Mouse (Mus musculus) limb, embryonic 10.5 days (tissue): Measurements from ENCODE around the gene Pmp22. TPM values are rescaled to one million over a fixed set of nuclear protein-coding genes. Genes with fewer than 3 reads are reported as not detected.

Source experiments
- DNase-seq: peaks from one replicate; pipeline ENCODE4 v3.0.0-alpha.2; 2017; ENCODE audit warnings: low spot score
- H3K27ac ChIP-seq: fragments of 300-500 bp; sonication (generic); 2 replicates; pipeline ENCODE4 v1.5.1; 2016; ENCODE audit warnings: mild to moderate bottlenecking
- H3K27me3 ChIP-seq: fragments of 300-500 bp; sonication (generic); 2 replicates; pipeline ENCODE4 v1.6.1; 2016; ENCODE audit warnings: low read depth, mild to moderate bottlenecking; ENCODE audit not compliant: poor library complexity, severe bottlenecking
- H3K36me3 ChIP-seq: fragments of 300-500 bp; sonication (generic); 2 replicates; pipeline ENCODE4 v1.6.1; 2016; ENCODE audit warnings: mild to moderate bottlenecking, moderate library complexity
- H3K4me1 ChIP-seq: fragments of 300-500 bp; sonication (generic); 2 replicates; pipeline ENCODE4 v1.6.1; 2016
- H3K4me3 ChIP-seq: fragments of 300-500 bp; sonication (generic); 2 replicates; pipeline ENCODE4 v1.5.1; 2016; ENCODE audit warnings: mild to moderate bottlenecking, moderate library complexity
- H3K9me3 ChIP-seq: fragments of 300-500 bp; sonication (generic); replicated peaks from 2 replicates; pipeline ENCODE4 v1.6.1; 2016; ENCODE audit warnings: mild to moderate bottlenecking
- WGBS: fragments of 180-500 bp; shearing (Covaris S2); methylation state at CpG from one replicate; pipeline ENCODE4 v1.1.7; 2016; 5-methylcytosine and 5-hydroxymethylcytosine counted together
- polyA plus RNA-seq: library from polyadenylated mRNA; unstranded; fragments of >200 nt; fragmentation: Nextera tagmentation; extraction: Ambion mirVana; gene quantifications from 2 replicates; pipeline ENCODE4 v1.2.1, GENCODE M21; 2016

Gene Pmp22
- 27.7 and 29.8 TPM in 2 replicates for polyA plus RNA-seq

DNA sequence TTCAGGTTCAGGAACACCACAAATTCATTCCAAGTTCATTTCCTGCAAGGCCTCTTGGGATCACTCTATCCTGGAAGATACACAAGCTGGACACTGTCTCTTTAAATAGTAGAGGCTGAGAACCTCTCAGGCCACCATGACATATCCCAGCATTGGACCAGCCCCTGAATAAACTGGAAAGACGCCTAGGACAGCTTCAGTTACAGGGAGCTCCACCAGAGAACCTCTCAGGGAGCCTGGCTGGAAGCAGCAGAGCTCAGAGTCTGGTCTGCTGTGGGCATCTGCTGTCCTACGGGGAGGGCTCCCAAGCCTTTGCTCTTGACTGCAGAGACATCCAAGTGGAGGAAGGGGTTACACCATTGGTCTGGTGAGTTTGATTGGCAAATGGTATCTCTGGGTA, at the start of gene Pmp22:
Gene Pmp22, plus strand, starts transcription at position 199 of the 400 bp plus-strand sequence.
- no peaks in the 10 kb centered on the region for H3K36me3 ChIP-seq
- no peak within 1 kb of the TSS for H3K4me3 ChIP-seq
- H3K4me1 ChIP-seq: peaks cover 63% of the 10 kb centered on the region
- H3K9me3 ChIP-seq: no peaks in the 10 kb centered on the region
- WGBS: 73% methylated on average over 2 of the region's 2 CpGs
- no peak within 1 kb of the TSS for H3K27ac ChIP-seq
- peaks cover 61% of the 10 kb centered on the region for H3K27me3 ChIP-seq
- no peak for DNase-seq

GRCm38 (mm10) chr11:63084536-63084935, 44.2 kb upstream of the Pmp22 start:
- DNase-seq: no peak
- 79% methylated on average over 3 of the region's 3 CpGs for WGBS
- Histone ChIP-seq H3K27me3 (no peaks in the 10 kb centered on the region), H3K4me3 (no peak overlapping the region), H3K9me3 (no peaks in the 10 kb centered on the region), H3K27ac (no peak overlapping the region), H3K4me1 (peaks cover 5% of the 10 kb centered on the region; the same call in 1 of the 2 replicates), H3K36me3 (no peaks in the 10 kb centered on the region)

GRCm38 (mm10) chr11:63088672-63089071, 40.1 kb upstream of the Pmp22 start:
- H3K27me3 ChIP-seq: no peaks in the 10 kb centered on the region
- no peaks in the 10 kb centered on the region for H3K9me3 ChIP-seq
- no peak overlapping the region for H3K4me3 ChIP-seq
- H3K4me1 ChIP-seq: peaks cover 14% of the 10 kb centered on the region
- no peak for DNase-seq
- no peak overlapping the region for H3K27ac ChIP-seq
- no peaks in the 10 kb centered on the region for H3K36me3 ChIP-seq
- WGBS: 91% methylated on average over 6 of the region's 6 CpGs

DNA sequence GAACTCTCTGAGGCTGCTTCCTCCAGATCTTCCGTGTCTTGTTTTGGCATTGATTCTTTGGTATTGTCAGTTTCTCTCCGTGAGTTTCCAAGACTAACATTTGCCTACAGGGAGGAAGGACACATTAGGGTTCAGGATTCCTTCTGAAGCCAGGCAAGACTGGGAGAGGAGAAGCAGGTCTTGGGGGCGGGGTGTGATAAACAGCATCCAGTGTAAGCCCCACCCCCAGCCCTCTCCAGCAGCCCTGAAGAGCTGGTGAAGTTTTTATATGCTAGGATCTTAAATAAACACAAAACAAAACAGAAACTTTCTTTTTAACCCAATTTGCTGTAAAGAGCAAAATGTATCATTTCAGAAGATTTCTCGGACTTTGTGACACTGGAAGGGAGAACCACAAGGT, 38.6 kb upstream of the Pmp22 start:
- Histone ChIP-seq H3K36me3 (no peaks in the 10 kb centered on the region), H3K4me1 (peaks cover 14% of the 10 kb centered on the region), H3K27me3 (no peaks in the 10 kb centered on the region), H3K27ac (peak overlapping the region; percentile 11; the same call in 1 of the 2 replicates), H3K4me3 (no peak overlapping the region), H3K9me3 (no peaks in the 10 kb centered on the region)
- DNase-seq: no peak
- 49% methylated on average over 4 of the region's 4 CpGs for WGBS

DNA sequence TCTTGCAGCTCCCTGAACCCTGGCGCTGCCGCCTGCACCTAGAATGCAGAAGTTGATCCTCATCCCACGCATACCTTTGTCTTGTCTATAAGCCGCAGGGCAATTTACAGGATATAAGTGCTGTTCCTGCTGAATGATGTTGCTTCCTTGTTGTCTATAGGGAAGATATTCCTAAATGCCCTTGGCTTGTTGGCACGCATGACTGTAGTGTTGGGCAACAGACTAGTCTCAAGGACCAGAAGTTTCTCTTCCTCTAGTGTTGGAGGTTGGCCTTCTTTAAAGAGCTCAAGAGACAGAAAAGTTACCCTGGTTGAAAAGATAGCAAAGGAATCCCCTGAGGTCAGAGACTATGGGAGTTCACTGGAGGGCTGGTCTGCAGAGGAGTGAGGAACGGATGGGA, 37.8 kb upstream of the Pmp22 start:
- Histone ChIP-seq H3K36me3 (no peaks in the 10 kb centered on the region), H3K27ac (peak overlapping the region; percentile 11; the same call in 1 of the 2 replicates), H3K27me3 (no peaks in the 10 kb centered on the region), H3K4me1 (peaks cover 14% of the 10 kb centered on the region), H3K9me3 (no peaks in the 10 kb centered on the region), H3K4me3 (no peak overlapping the region)
- 90% methylated on average over 6 of the region's 6 CpGs for whole genome bisulfite sequencing
- DNase-seq: no peak

GRCm38 (mm10) chr11:63092271-63092670, 36.5 kb upstream of the Pmp22 start:
- 80% methylated on average over 5 of the region's 5 CpGs for WGBS

GRCm38 (mm10) chr11:63093601-63094000, 35.2 kb upstream of the Pmp22 start:
- H3K27ac ChIP-seq: no peak overlapping the region
- peaks cover 17% of the 10 kb centered on the region for H3K4me1 ChIP-seq
- no peaks in the 10 kb centered on the region for H3K36me3 ChIP-seq
- DNase-seq: no peak
- WGBS: 75% methylated on average over 5 of the region's 5 CpGs
- H3K27me3 ChIP-seq: no peaks in the 10 kb centered on the region
- H3K4me3 ChIP-seq: no peak overlapping the region
- no peaks in the 10 kb centered on the region for H3K9me3 ChIP-seq

More at GRCm38 (mm10) chr11:63092271-63092670, 36.5 kb upstream of the Pmp22 start:
- Histone ChIP-seq H3K27me3 (no peaks in the 10 kb centered on the region), H3K4me1 (peaks cover 14% of the 10 kb centered on the region), H3K9me3 (no peaks in the 10 kb centered on the region), H3K4me3 (no peak overlapping the region), H3K36me3 (no peaks in the 10 kb centered on the region), H3K27ac (no peak overlapping the region)
- no peak for DNase-seq

- no peaks in the 10 kb centered on the region for H3K27me3 ChIP-seq
- DNase-seq: no peak
- no peak overlapping the region for H3K27ac ChIP-seq
- H3K9me3 ChIP-seq: no peaks in the 10 kb centered on the region
- H3K4me3 ChIP-seq: no peak overlapping the region
- 81% methylated on average over 8 of the region's 8 CpGs for WGBS
- peaks cover 13% of the 10 kb centered on the region for H3K4me1 ChIP-seq
- no peaks in the 10 kb centered on the region for H3K36me3 ChIP-seq
Observed at GRCm38 (mm10) chr11:63094496-63094895, 34.3 kb upstream of the Pmp22 start.

GRCm38 (mm10) chr11:63098016-63098415, 30.8 kb upstream of the Pmp22 start:
- Histone ChIP-seq H3K9me3 (no peaks in the 10 kb centered on the region), H3K4me3 (no peak overlapping the region), H3K36me3 (no peaks in the 10 kb centered on the region), H3K4me1 (peaks cover 3% of the 10 kb centered on the region; the same call in 1 of the 2 replicates), H3K27ac (no peak overlapping the region), H3K27me3 (no peaks in the 10 kb centered on the region)
- WGBS: 83% methylated on average over 3 of the region's 3 CpGs
- no peak for DNase-seq

- Histone ChIP-seq H3K9me3 (no peaks in the 10 kb centered on the region), H3K27me3 (no peaks in the 10 kb centered on the region), H3K4me1 (peaks cover 3% of the 10 kb centered on the region; the same call in 1 of the 2 replicates), H3K36me3 (no peaks in the 10 kb centered on the region), H3K27ac (no peak overlapping the region), H3K4me3 (no peak overlapping the region)
- no peak for DNase-seq
- 88% methylated on average over 3 of the region's 3 CpGs for WGBS
Observed at GRCm38 (mm10) chr11:63099390-63099789, 29.4 kb upstream of the Pmp22 start.

- no peaks in the 10 kb centered on the region for H3K27me3 ChIP-seq
- no peaks in the 10 kb centered on the region for H3K36me3 ChIP-seq
- WGBS: 94% methylated on average over 7 of the region's 7 CpGs
- no peak overlapping the region for H3K27ac ChIP-seq
- no peaks in the 10 kb centered on the region; the same call in 1 of the 2 replicates for H3K4me1 ChIP-seq
- H3K9me3 ChIP-seq: no peaks in the 10 kb centered on the region
- DNase-seq: no peak
- H3K4me3 ChIP-seq: no peak overlapping the region
Observed at GRCm38 (mm10) chr11:63103256-63103655, 25.5 kb upstream of the Pmp22 start.

DNA sequence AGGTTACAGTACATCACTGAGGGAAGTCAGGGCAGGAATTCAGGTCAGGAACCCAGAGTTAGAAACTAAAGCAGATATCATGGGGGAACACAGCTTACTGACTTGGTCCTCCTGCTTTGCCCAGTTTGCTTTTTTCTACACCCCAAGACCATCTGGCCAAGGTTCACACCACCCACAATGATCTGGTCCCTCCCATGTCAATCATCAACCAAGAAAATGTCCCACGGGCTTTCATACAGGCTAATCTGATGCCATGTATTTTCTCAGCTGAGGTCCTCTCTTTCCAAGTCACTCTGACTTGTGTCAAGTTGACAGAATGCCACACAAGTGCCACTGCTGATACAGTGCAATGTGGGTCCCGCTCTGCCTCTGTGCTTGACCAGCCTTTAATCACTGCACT, 24.8 kb upstream of the Pmp22 start:
- Histone ChIP-seq H3K27ac (no peak overlapping the region), H3K4me3 (no peak overlapping the region), H3K9me3 (no peaks in the 10 kb centered on the region), H3K36me3 (no peaks in the 10 kb centered on the region), H3K27me3 (no peaks in the 10 kb centered on the region), H3K4me1 (no peaks in the 10 kb centered on the region)
- 95% methylated on average over 2 of the region's 2 CpGs for WGBS
- DNase-seq: no peak

- H3K4me1 ChIP-seq: peaks cover 4% of the 10 kb centered on the region; the same call in 1 of the 2 replicates
Observed at GRCm38 (mm10) chr11:63109230-63109775, 19.5 kb upstream of the Pmp22 start.

DNA sequence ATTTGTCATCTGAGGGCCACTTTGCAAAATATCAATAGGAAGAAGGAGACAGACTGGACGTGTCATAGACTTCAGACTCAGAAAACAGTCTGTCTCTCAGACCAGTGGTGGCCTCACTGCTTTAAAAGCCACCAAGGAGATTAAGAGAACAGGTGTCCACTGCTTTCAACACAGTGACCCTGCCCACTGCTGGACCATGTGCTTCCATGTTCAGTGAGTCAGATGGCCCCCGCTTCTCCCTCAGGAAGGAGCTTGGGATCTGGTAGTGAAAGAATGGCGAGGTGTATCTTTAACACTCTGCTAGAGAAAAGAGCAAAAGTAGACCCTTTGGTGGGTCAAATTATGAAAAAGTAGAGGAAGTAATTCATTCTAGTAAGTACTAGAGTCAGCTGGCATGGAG, 18.5 kb upstream of the Pmp22 start:
- H3K27me3 ChIP-seq: no peaks in the 10 kb centered on the region
- H3K4me1 ChIP-seq: peaks cover 7% of the 10 kb centered on the region
- no peaks in the 10 kb centered on the region for H3K36me3 ChIP-seq
- WGBS: 89% methylated on average over 3 of the region's 3 CpGs
- no peak overlapping the region for H3K4me3 ChIP-seq
- no peak for DNase-seq
- H3K9me3 ChIP-seq: no peaks in the 10 kb centered on the region
- H3K27ac ChIP-seq: no peak overlapping the region

More at GRCm38 (mm10) chr11:63109230-63109775, 19.5 kb upstream of the Pmp22 start:
- Histone ChIP-seq H3K36me3 (no peaks in the 10 kb centered on the region), H3K4me3 (no peak overlapping the region), H3K9me3 (no peaks in the 10 kb centered on the region), H3K27ac (no peak overlapping the region), H3K27me3 (no peaks in the 10 kb centered on the region)
- no peak for DNase-seq
- 65% methylated on average over 1 of the region's 1 CpGs for WGBS
